Mouse (Mus musculus): ENCODE results near the gene Osr1. TPM values are rescaled to one million over a fixed set of nuclear protein-coding genes. Genes with fewer than 3 reads are reported as not detected.

Gene Osr1
- polyA plus RNA-seq, 1 experiment from 2014 or later, result 23.3 TPM

GRCm38 (mm10) chr12:9580041-9580905 lies 10.4 kb downstream of the Osr1 start:
- Histone ChIP-seq H3K4me1 (ENCODE audit: insufficient read depth) (peaks cover 29% of the 10 kb centered on the region), H3K36me3 (ENCODE audit: insufficient read depth) (peaks cover 25% of the 10 kb centered on the region), H3K27ac (ENCODE audit: low read depth) (no peak overlapping the region), H3K27me3 (ENCODE audit: insufficient read depth, low read length) (peaks cover 48% of the 10 kb centered on the region), H3K4me3 (ENCODE audit: low read depth, low read length) (peak overlapping the region; percentile 30), H3K4me2 (peak overlapping the region; percentile 58), H3K9me3 (ENCODE audit: low read depth, low read length) (no peaks in the 10 kb centered on the region), H3K9ac (peak overlapping the region; percentile 32; the same call in 1 of the 2 replicates)
- no peak for TF ChIP-seq CTCF (IDR thresholded peaks at IDR 0.05; ENCODE audit: low read depth)
- ATAC-seq (ENCODE audit: insufficient read depth) (no peak), DNase-seq (peak; percentile 46)
- 13% methylated on average over 33 of the region's 33 CpGs for WGBS

- H3K27me3 ChIP-seq (ENCODE audit: insufficient read depth, low read length), result peaks cover 48% of the 10 kb centered on the region
- peaks cover 25% of the 10 kb centered on the region for H3K36me3 ChIP-seq (ENCODE audit: insufficient read depth)
- H3K9me3 ChIP-seq (ENCODE audit: low read depth, low read length), result no peaks in the 10 kb centered on the region
- peaks cover 29% of the 10 kb centered on the region for H3K4me1 ChIP-seq (ENCODE audit: insufficient read depth)
- ATAC-seq (ENCODE audit: insufficient read depth), result no peak
- no peak overlapping the region for H3K27ac ChIP-seq (ENCODE audit: low read depth)
- WGBS, result 18% methylated on average over 30 of the region's 30 CpGs
- peak; percentile 33 for DNase-seq
- H3K9ac ChIP-seq, result peak overlapping the region; percentile 18; the same call in 1 of the 2 replicates
- no peak for TF ChIP-seq CTCF (IDR thresholded peaks at IDR 0.05; ENCODE audit: low read depth)
- peak overlapping the region; percentile 30 for H3K4me3 ChIP-seq (ENCODE audit: low read depth, low read length)
- peak overlapping the region; percentile 58 for H3K4me2 ChIP-seq
Measured at GRCm38 (mm10) chr12:9581011-9581410, 11.1 kb downstream of the Osr1 start.

- Histone ChIP-seq H3K4me1 (ENCODE audit: insufficient read depth) (peaks cover 29% of the 10 kb centered on the region), H3K4me2 (peak overlapping the region; percentile 58), H3K36me3 (ENCODE audit: insufficient read depth) (peaks cover 25% of the 10 kb centered on the region), H3K27ac (ENCODE audit: low read depth) (no peak overlapping the region), H3K9me3 (ENCODE audit: low read depth, low read length) (no peaks in the 10 kb centered on the region), H3K9ac (0 out of 2 replicates have a peak overlapping the region, but pooled peaks have one; percentile 18), H3K4me3 (ENCODE audit: low read depth, low read length) (peak overlapping the region; percentile 30; the same call in 1 of the 2 replicates), H3K27me3 (ENCODE audit: insufficient read depth, low read length) (peaks cover 48% of the 10 kb centered on the region)
- ATAC-seq (ENCODE audit: insufficient read depth), result no peak
- no peak for TF ChIP-seq CTCF (IDR thresholded peaks at IDR 0.05; ENCODE audit: low read depth)
- WGBS, result 29% methylated on average over 12 of the region's 12 CpGs
- DNase-seq, result peak; percentile 18
Measured at GRCm38 (mm10) chr12:9581506-9581905, 11.6 kb downstream of the Osr1 start.

GRCm38 (mm10) chr12:9582248-9582995 lies 12.5 kb downstream of the Osr1 start:
- Histone ChIP-seq H3K27ac (ENCODE audit: low read depth) (no peak overlapping the region), H3K27me3 (ENCODE audit: insufficient read depth, low read length) (peaks cover 45% of the 10 kb centered on the region), H3K4me3 (ENCODE audit: low read depth, low read length) (no peak overlapping the region), H3K4me2 (no peak overlapping the region), H3K9me3 (ENCODE audit: low read depth, low read length) (no peaks in the 10 kb centered on the region), H3K36me3 (ENCODE audit: insufficient read depth) (peaks cover 25% of the 10 kb centered on the region), H3K4me1 (ENCODE audit: insufficient read depth) (peaks cover 23% of the 10 kb centered on the region), H3K9ac (no peak overlapping the region)
- 58% methylated on average over 14 of the region's 14 CpGs for WGBS
- ATAC-seq (ENCODE audit: insufficient read depth) (no peak), DNase-seq (peak; percentile 33)
- 0 out of 2 replicates have a peak, but pooled peaks have one; percentile 15 for TF ChIP-seq CTCF (IDR thresholded peaks at IDR 0.05; ENCODE audit: low read depth)

- H3K4me1 ChIP-seq (ENCODE audit: insufficient read depth), result peaks cover 18% of the 10 kb centered on the region
- TF ChIP-seq CTCF (IDR thresholded peaks at IDR 0.05; ENCODE audit: low read depth), result no peak
- peaks cover 25% of the 10 kb centered on the region for H3K36me3 ChIP-seq (ENCODE audit: insufficient read depth)
- no peak overlapping the region for H3K27ac ChIP-seq (ENCODE audit: low read depth)
- WGBS, result 28% methylated on average over 2 of the region's 2 CpGs
- peaks cover 36% of the 10 kb centered on the region for H3K27me3 ChIP-seq (ENCODE audit: insufficient read depth, low read length)
- H3K9ac ChIP-seq, result no peak overlapping the region
- no peak overlapping the region for H3K4me3 ChIP-seq (ENCODE audit: low read depth, low read length)
- no peaks in the 10 kb centered on the region for H3K9me3 ChIP-seq (ENCODE audit: low read depth, low read length)
- ATAC-seq (ENCODE audit: insufficient read depth) (no peak), DNase-seq (no peak)
- H3K4me2 ChIP-seq, result no peak overlapping the region
Measured at GRCm38 (mm10) chr12:9583380-9583779, 13.5 kb downstream of the Osr1 start.

- H3K9me3 ChIP-seq (ENCODE audit: low read depth, low read length), result no peaks in the 10 kb centered on the region
- H3K4me3 ChIP-seq (ENCODE audit: low read depth, low read length), result peak overlapping the region; percentile 39
- peak overlapping the region; percentile 75 for H3K4me2 ChIP-seq
- peak; percentile 94 for DNase-seq
- peak; percentile 94 for ATAC-seq (ENCODE audit: insufficient read depth)
- H3K4me1 ChIP-seq (ENCODE audit: insufficient read depth), result peaks cover 10% of the 10 kb centered on the region; the same call in 1 of the 2 replicates
- H3K27me3 ChIP-seq (ENCODE audit: insufficient read depth, low read length), result peaks cover 26% of the 10 kb centered on the region
- TF ChIP-seq CTCF (IDR thresholded peaks at IDR 0.05; ENCODE audit: low read depth), result no peak
- H3K36me3 ChIP-seq (ENCODE audit: insufficient read depth), result peaks cover 20% of the 10 kb centered on the region
- WGBS, result 1% methylated on average over 23 of the region's 23 CpGs
- H3K27ac ChIP-seq (ENCODE audit: low read depth), result no peak overlapping the region
- peak overlapping the region; percentile 47 for H3K9ac ChIP-seq
Measured at GRCm38 (mm10) chr12:9584366-9585084, 14.6 kb downstream of the Osr1 start.

Data from lung, embryonic 14.5 days (tissue).